Mouse (Mus musculus): ENCODE data around the gene Ccdc103. TPM values are rescaled to one million over a fixed set of nuclear protein-coding genes. Genes with fewer than 3 reads are reported as not detected.
A peak's percentile ranks its signal among the peaks of the same experiment; 100 is the strongest.

Gene Ccdc103
- polyA plus RNA-seq, 1 experiment, result 0.57 TPM

DNA sequence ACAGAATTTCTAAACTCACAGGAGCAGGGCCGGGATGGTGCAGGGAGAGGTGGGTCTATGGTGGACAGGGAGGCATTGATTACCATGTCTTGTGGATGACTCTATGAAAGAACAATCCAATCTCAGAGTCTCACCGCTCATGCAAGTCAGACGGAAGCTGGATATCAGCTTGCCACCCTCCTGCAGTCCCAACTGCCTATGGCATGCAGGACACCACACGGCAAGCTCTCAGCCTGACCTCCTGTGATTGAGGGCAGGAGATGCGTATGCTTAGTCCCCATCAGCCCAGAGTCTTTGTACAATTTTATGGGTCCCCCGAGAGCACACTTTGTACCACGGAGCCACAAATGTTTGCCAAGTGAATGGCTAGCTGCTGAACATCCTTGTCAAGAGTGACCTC lies 22.6 kb downstream of the Ccdc103 start:
- no peak overlapping the region for H3K4me3 ChIP-seq (replicated peaks; ENCODE audit: insufficient read depth, low read depth, low read length)
- peaks cover 6% of the 10 kb centered on the region; the same call in 1 of the 2 replicates for H3K4me1 ChIP-seq (ENCODE audit: control insufficient read depth, insufficient read depth, low read length)
- H3K27me3 ChIP-seq (ENCODE audit: control insufficient read depth, insufficient read depth, low read length), result no peaks in the 10 kb centered on the region
- no peak overlapping the region for H3K27ac ChIP-seq (ENCODE audit: insufficient read depth, low read length)
- DNase-seq, result peak in 1 of 2 experiments; percentile 4
- WGBS, result 79% methylated on average over 7 of the region's 7 CpGs
- TF ChIP-seq POLR2A (IDR thresholded peaks at IDR 0.05; ENCODE audit: borderline replicate concordance, insufficient read depth, low read length), result no peak
- TF ChIP-seq CTCF (IDR thresholded peaks at IDR 0.05; ENCODE audit: borderline replicate concordance, insufficient read depth, low read depth, low read length), result no peak

DNA sequence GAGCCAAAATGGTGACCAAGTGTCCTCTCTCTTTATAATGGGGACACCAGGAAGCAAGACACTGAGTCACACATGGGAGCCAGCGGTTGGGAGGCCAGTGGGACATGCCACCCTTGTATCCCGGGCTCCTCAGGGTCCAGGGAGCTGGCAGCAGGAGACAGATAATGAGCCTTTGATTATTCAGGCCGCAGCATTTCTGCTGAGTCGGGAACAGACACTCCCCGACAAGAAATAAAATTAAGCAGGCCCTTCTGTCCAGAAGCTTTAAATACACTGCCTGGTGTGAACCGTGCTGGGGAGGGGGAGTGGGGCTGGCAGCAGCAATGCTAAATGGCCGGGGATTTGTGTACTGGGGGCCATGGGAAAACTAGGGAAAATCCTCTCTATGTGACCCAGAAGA lies 30.4 kb downstream of the Ccdc103 start:
- no peaks in the 10 kb centered on the region for H3K4me1 ChIP-seq (ENCODE audit: control insufficient read depth, insufficient read depth, low read length)
- H3K27me3 ChIP-seq (ENCODE audit: control insufficient read depth, insufficient read depth, low read length), result no peaks in the 10 kb centered on the region
- WGBS, result 64% methylated on average over 7 of the region's 7 CpGs
- TF ChIP-seq CTCF (IDR thresholded peaks at IDR 0.05; ENCODE audit: borderline replicate concordance, insufficient read depth, low read depth, low read length) (no peak), POLR2A (IDR thresholded peaks at IDR 0.05; ENCODE audit: borderline replicate concordance, insufficient read depth, low read length) (no peak)
- no peak overlapping the region for H3K27ac ChIP-seq (ENCODE audit: insufficient read depth, low read length)
- no peak for DNase-seq
- no peak overlapping the region for H3K4me3 ChIP-seq (replicated peaks; ENCODE audit: insufficient read depth, low read depth, low read length)

DNA sequence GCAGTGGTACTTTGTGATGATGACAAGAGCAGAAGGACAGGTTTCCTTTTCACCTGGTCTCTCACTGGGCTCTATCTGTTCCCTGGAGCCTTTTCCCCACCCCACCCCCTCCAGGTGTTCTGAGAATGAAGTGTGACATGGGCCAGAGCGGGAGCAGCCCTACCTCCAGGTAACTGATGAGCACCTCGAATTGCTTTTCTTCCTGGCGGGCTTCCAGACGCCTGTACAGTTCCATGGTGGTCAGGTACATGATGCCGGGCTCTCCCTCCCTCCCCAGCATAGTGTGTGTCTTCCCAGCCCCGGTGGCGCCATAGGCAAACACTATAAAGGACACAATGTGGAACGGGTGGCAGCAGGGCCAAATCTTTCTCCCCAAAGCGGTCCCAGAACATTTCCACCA lies 34.4 kb downstream of the Ccdc103 start:
- WGBS, result 87% methylated on average over 9 of the region's 9 CpGs
- DNase-seq, result no peak
- no peak for TF ChIP-seq CTCF (IDR thresholded peaks at IDR 0.05; ENCODE audit: borderline replicate concordance, insufficient read depth, low read depth, low read length)
- TF ChIP-seq POLR2A (IDR thresholded peaks at IDR 0.05; ENCODE audit: borderline replicate concordance, insufficient read depth, low read length), result no peak
- Histone ChIP-seq H3K4me3 (replicated peaks; ENCODE audit: insufficient read depth, low read depth, low read length) (no peak overlapping the region), H3K27ac (ENCODE audit: insufficient read depth, low read length) (no peak overlapping the region), H3K27me3 (ENCODE audit: control insufficient read depth, insufficient read depth, low read length) (no peaks in the 10 kb centered on the region), H3K4me1 (ENCODE audit: control insufficient read depth, insufficient read depth, low read length) (no peaks in the 10 kb centered on the region)

DNA sequence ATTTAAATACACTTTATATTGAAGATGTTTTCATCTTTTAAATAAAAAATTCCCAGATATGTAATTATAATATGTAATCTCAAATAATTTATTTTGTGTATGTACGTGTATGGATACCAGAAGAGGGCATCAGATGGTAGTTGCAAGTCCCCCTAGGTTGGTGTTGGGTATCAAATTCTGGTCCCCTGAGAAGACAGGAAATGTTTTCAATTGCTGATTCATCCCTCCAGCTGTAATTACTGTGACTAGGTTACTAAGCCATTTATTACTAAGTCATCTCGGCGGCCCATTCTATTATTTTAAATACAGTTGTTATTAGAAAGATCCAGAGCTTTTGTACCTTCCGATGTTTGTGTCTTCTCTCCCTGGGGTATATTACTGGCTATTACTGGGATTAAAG lies 37.1 kb downstream of the Ccdc103 start:
- H3K4me1 ChIP-seq (ENCODE audit: control insufficient read depth, insufficient read depth, low read length), result no peaks in the 10 kb centered on the region
- no peaks in the 10 kb centered on the region for H3K27me3 ChIP-seq (ENCODE audit: control insufficient read depth, insufficient read depth, low read length)
- no peak overlapping the region for H3K27ac ChIP-seq (ENCODE audit: insufficient read depth, low read length)
- WGBS, result 89% methylated on average over 4 of the region's 4 CpGs
- no peak overlapping the region for H3K4me3 ChIP-seq (replicated peaks; ENCODE audit: insufficient read depth, low read depth, low read length)
- no peak for DNase-seq
- TF ChIP-seq POLR2A (IDR thresholded peaks at IDR 0.05; ENCODE audit: borderline replicate concordance, insufficient read depth, low read length) (no peak), CTCF (IDR thresholded peaks at IDR 0.05; ENCODE audit: borderline replicate concordance, insufficient read depth, low read depth, low read length) (no peak)

DNA sequence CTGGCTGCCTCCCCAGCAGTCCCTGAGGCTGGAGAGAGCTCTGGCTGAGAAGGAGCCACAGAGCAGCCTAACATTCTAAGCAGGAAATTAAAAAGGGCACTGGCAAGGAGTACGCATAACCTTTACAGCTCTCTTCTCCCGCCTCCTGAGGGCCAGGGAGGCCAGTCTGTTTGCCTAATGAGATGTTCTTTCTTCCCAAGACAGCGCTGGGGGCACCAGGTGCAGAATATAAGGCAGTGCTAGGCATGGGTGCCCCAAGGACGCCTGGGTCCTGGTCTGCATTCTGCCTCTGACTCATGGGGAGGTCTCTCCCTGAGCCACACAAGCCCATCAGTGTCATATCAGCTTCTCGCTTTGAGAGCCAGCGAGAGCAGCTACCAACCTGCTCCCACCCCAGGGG lies 40.5 kb downstream of the Ccdc103 start:
- 76% methylated on average over 6 of the region's 6 CpGs for WGBS

DNA sequence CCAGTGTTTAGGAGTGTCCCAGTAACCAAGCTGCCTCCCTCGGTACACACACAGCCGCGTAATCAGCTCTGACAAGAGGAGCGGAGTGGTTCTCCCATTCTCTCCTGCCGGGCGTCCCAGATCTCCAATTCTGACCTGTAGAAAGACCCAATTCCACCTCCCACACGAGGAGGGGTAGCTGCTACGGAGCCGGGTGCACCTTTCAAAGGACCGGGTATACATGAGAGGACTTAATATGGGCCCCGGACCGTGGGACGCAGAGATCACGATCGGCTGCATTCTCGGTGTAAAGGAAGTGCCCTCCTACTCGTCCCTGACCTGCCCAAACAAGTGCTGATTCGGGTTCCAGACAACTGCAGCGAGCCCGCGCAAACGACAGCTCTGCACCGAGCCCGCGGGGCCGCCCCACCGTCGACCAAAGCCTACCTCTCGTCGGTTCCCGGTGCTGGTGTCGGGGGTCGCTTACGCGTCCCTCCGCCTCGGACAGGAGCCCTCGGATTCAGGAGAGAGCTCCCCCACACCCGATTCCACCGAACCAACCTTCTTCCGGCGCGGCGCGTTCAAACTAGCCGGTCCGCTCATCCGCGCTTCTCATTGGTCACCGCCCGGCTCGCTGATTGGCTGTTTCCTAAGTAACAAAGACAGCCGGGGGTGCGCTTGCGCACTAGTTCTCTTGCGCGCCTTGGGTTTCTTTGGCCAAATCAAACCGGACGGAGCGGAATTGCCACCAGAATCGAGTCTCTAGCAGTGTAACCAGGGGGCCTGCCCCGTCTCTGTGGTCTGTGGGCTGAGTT lies 43.8 kb downstream of the Ccdc103 start, which contains the start of gene Kif18b:
Kif18b (minus strand) TSS at position 568 of the 794 bp plus-strand sequence.
- no peak for TF ChIP-seq CTCF (IDR thresholded peaks at IDR 0.05; ENCODE audit: borderline replicate concordance, insufficient read depth, low read depth, low read length)
- 0 out of 2 replicates have a peak, but pooled peaks have one; percentile 13 for TF ChIP-seq POLR2A (IDR thresholded peaks at IDR 0.05; ENCODE audit: borderline replicate concordance, insufficient read depth, low read length)
- Histone ChIP-seq H3K27me3 (ENCODE audit: control insufficient read depth, insufficient read depth, low read length) (no peaks in the 10 kb centered on the region), H3K4me1 (ENCODE audit: control insufficient read depth, insufficient read depth, low read length) (no peaks in the 10 kb centered on the region), H3K4me3 (replicated peaks; ENCODE audit: insufficient read depth, low read depth, low read length) (peak within 1 kb of the TSS; percentile 82), H3K27ac (ENCODE audit: insufficient read depth, low read length) (no peak within 1 kb of the TSS)
- peak; percentile 91 to 92 for DNase-seq
- under 1% methylated on average over 62 of the region's 62 CpGs for WGBS

More for the DNA sequence above, 40.5 kb downstream of the Ccdc103 start:
- no peak for DNase-seq
- Histone ChIP-seq H3K4me3 (replicated peaks; ENCODE audit: insufficient read depth, low read depth, low read length) (no peak overlapping the region), H3K4me1 (ENCODE audit: control insufficient read depth, insufficient read depth, low read length) (no peaks in the 10 kb centered on the region), H3K27ac (ENCODE audit: insufficient read depth, low read length) (no peak overlapping the region), H3K27me3 (ENCODE audit: control insufficient read depth, insufficient read depth, low read length) (no peaks in the 10 kb centered on the region)
- TF ChIP-seq POLR2A (IDR thresholded peaks at IDR 0.05; ENCODE audit: borderline replicate concordance, insufficient read depth, low read length) (no peak), CTCF (IDR thresholded peaks at IDR 0.05; ENCODE audit: borderline replicate concordance, insufficient read depth, low read depth, low read length) (no peak)

DNA sequence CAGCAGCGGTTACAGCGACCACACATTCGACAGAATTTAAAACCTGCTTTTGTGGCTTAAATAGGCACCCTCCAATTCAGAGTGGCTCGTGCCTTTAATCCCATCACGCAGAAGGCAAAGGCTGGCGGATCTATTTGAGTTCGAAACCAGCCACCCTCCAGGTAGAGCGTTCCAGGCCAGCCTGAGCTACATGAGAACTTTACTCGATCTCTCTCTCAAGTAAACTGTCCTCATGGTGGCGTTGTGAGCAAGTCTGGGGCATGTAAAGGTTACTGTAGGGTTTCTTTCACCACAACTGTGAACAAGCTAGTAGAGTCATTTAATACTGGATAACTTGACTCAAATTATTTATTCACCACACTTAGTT lies 44.3 kb downstream of the Ccdc103 start:
- DNase-seq, result no peak
- TF ChIP-seq POLR2A (IDR thresholded peaks at IDR 0.05; ENCODE audit: borderline replicate concordance, insufficient read depth, low read length), result 0 out of 2 replicates have a peak, but pooled peaks have one; percentile 1
- peak; percentile 22; the same call in 1 of the 2 replicates for TF ChIP-seq CTCF (IDR thresholded peaks at IDR 0.05; ENCODE audit: borderline replicate concordance, insufficient read depth, low read depth, low read length)
- H3K27me3 ChIP-seq (ENCODE audit: control insufficient read depth, insufficient read depth, low read length), result no peaks in the 10 kb centered on the region
- WGBS, result 2% methylated on average over 10 of the region's 10 CpGs
- peak overlapping the region; percentile 82 for H3K4me3 ChIP-seq (replicated peaks; ENCODE audit: insufficient read depth, low read depth, low read length)
- H3K4me1 ChIP-seq (ENCODE audit: control insufficient read depth, insufficient read depth, low read length), result no peaks in the 10 kb centered on the region
- H3K27ac ChIP-seq (ENCODE audit: insufficient read depth, low read length), result no peak overlapping the region

DNA sequence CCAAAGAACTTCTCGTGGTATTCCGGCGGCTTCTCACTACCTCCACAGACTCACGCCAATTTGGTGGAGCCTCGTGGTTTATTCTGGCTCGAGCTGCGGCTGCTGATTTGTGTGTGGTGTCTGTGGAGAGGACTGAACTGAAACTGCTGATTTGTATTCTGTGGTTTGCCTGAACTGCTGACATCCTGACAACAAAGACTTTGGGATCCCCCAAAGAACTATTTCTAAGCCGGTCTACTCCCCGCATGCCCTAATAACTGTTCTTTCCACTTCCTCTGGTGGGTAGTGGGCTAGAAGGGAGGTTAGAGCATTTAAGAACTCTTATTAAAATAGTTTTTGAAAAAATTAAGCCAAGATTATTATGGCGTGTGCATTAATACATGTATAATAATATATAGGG lies 49.7 kb downstream of the Ccdc103 start:
- DNase-seq, result no peak
- H3K27ac ChIP-seq (ENCODE audit: insufficient read depth, low read length), result no peak overlapping the region
- 90% methylated on average over 10 of the region's 10 CpGs for WGBS
- no peaks in the 10 kb centered on the region; the same call in 1 of the 2 replicates for H3K27me3 ChIP-seq (ENCODE audit: control insufficient read depth, insufficient read depth, low read length)
- TF ChIP-seq CTCF (IDR thresholded peaks at IDR 0.05; ENCODE audit: borderline replicate concordance, insufficient read depth, low read depth, low read length) (no peak), POLR2A (IDR thresholded peaks at IDR 0.05; ENCODE audit: borderline replicate concordance, insufficient read depth, low read length) (no peak)
- no peak overlapping the region for H3K4me3 ChIP-seq (replicated peaks; ENCODE audit: insufficient read depth, low read depth, low read length)
- H3K4me1 ChIP-seq (ENCODE audit: control insufficient read depth, insufficient read depth, low read length), result no peaks in the 10 kb centered on the region

Other genes starting within 250 kb of the Ccdc103 start
- not detected in 2 replicates for gene Meioc, start 217.5 kb upstream of the Ccdc103 start, polyA plus RNA-seq (2012; rRNA removed)
- 24.6 and 25.0 TPM in 2 replicates for gene Ccdc43, start 183.4 kb upstream of the Ccdc103 start, polyA plus RNA-seq (2012; rRNA removed)
- 207 and 239 TPM in 2 replicates for gene Adam11, start 119.8 kb upstream of the Ccdc103 start, polyA plus RNA-seq (2012; rRNA removed)
- 6.4 and 7.9 TPM in 2 replicates for gene Gjc1, start 61.5 kb upstream of the Ccdc103 start, polyA plus RNA-seq (2012; rRNA removed)
- 6.8 and 9.6 TPM in 2 replicates for gene Higd1b, start 45.4 kb upstream of the Ccdc103 start, polyA plus RNA-seq (2012; rRNA removed)
- 89.9 and 102 TPM in 2 replicates for gene Eftud2, start 219 bp upstream of the Ccdc103 start, polyA plus RNA-seq (2012; rRNA removed)
- gene Fam187a, start 4.0 kb downstream of the Ccdc103 start, polyA plus RNA-seq (2012; rRNA removed), result not detected in 2 replicates
- gene Gfap, start 19.7 kb downstream of the Ccdc103 start, polyA plus RNA-seq (2012; rRNA removed), result 207 and 211 TPM in 2 replicates
- gene Kif18b, start 43.9 kb downstream of the Ccdc103 start, polyA plus RNA-seq (2012; rRNA removed), result 0.05 and 0.10 TPM in 2 replicates
- 16.7 and 19.2 TPM in 2 replicates for gene C1ql1, start 65.5 kb downstream of the Ccdc103 start, polyA plus RNA-seq (2012; rRNA removed)
- gene Nmt1, start 147.0 kb downstream of the Ccdc103 start, polyA plus RNA-seq (2012; rRNA removed), result 58.8 and 63.2 TPM in 2 replicates
- 58.3 and 63.6 TPM in 2 replicates for gene Dcakd, start 147.1 kb downstream of the Ccdc103 start, polyA plus RNA-seq (2012; rRNA removed)
- 11.8 and 13.1 TPM in 2 replicates for gene Plcd3, start 220.5 kb downstream of the Ccdc103 start, polyA plus RNA-seq (2012; rRNA removed)
- 60.4 and 61.5 TPM in 2 replicates for gene Acbd4, start 220.5 kb downstream of the Ccdc103 start, polyA plus RNA-seq (2012; rRNA removed)
- gene Hexim1, start 235.0 kb downstream of the Ccdc103 start, polyA plus RNA-seq (2012; rRNA removed), result 25.5 and 28.8 TPM in 2 replicates

All from cerebellum, adult 2 months (tissue).